Mouse (Mus musculus): ENCODE measurements at regions not wholly inside any gene's neighbourhood (a gene's known extent, or its start where the extent isn't known, plus 50 kb on each side); places are given as distances from the start of the nearest gene placed in this dataset.

DNA sequence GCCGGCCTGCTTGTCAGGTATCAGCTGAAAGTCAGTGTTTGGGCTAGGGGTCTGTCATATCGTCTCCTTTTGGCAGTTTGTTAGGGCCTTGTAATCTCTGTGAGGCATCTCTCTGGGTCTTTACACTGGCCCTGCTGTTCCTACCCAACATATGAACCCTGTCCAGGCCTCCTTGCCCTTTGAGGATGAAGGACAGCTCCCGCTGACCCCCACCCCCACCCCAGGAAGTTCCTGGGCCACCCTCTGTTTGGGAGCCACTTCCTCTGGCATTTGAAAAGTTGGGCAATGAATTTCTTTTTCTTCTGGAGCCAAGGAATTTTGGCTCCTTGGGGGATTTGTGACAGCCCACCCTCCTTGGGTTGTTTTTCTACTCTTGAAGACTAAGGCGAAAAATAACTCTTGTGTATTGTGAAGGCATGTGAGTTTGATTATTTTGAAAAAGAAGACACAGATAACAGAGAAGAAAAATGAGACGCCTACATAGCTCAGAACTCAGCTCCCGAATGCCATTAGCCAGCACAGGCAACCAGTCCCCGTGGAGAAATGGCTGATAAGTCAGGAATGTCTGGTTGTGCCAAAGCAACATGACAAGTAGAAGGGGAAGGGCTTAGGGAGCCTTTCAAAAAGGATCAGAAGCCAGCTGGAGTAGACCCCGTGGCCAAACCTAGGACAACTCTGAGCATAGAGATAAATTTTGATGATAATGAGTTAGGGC lies 249.5 kb downstream of the Gm49356 start:
- Histone ChIP-seq H3K36me3 (ENCODE audit: control insufficient read depth, insufficient read depth, low read length) (no peaks in the 10 kb centered on the region), H3K27ac (ENCODE audit: insufficient read depth, low read depth, low read length) (no peak overlapping the region), H3K4me1 (ENCODE audit: control insufficient read depth, insufficient read depth, insufficient read length, low read length) (no peaks in the 10 kb centered on the region), H3K27me3 (ENCODE audit: control insufficient read depth, insufficient read depth, low read length) (no peaks in the 10 kb centered on the region), H3K4me3 (ENCODE audit: low read depth, low read length) (no peak overlapping the region)
- TF ChIP-seq POLR2A (IDR thresholded peaks at IDR 0.05; ENCODE audit: low read depth, low read length) (no peak), CTCF (IDR thresholded peaks at IDR 0.05; ENCODE audit: extremely low read depth, insufficient read length, insufficient replicate concordance, low read depth, low read length) (no peak)
- 64% methylated on average over 8 of the region's 8 CpGs for WGBS

DNA sequence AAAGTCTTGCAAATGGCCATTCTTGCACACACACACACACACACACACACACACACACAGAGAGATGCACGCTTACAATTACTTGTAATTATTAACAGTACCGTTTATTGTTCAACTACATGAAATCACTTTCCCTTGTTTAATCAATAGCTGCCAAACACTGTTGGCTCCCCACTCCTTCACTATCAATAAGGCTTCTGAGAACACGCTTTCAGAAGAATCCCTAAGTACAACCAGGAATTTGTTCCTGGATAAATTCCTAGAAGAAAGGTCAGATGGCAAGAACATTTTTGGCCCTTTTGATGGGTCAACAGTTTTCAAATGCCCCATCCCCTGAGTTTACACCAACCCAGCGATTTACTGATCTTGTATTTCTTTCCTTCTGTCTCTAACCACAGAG lies 252.5 kb downstream of the Gm49356 start:
- Histone ChIP-seq H3K4me1 (ENCODE audit: control insufficient read depth, insufficient read depth, insufficient read length, low read length) (peaks cover 2% of the 10 kb centered on the region; the same call in 1 of the 2 replicates), H3K27me3 (ENCODE audit: control insufficient read depth, insufficient read depth, low read length) (no peaks in the 10 kb centered on the region), H3K4me3 (ENCODE audit: low read depth, low read length) (no peak overlapping the region), H3K27ac (ENCODE audit: insufficient read depth, low read depth, low read length) (no peak overlapping the region), H3K36me3 (ENCODE audit: control insufficient read depth, insufficient read depth, low read length) (no peaks in the 10 kb centered on the region)
- WGBS, result 36% methylated on average over 4 of the region's 4 CpGs
- TF ChIP-seq POLR2A (IDR thresholded peaks at IDR 0.05; ENCODE audit: low read depth, low read length), result no peak
- TF ChIP-seq CTCF (IDR thresholded peaks at IDR 0.05; ENCODE audit: extremely low read depth, insufficient read length, insufficient replicate concordance, low read depth, low read length), result no peak

DNA sequence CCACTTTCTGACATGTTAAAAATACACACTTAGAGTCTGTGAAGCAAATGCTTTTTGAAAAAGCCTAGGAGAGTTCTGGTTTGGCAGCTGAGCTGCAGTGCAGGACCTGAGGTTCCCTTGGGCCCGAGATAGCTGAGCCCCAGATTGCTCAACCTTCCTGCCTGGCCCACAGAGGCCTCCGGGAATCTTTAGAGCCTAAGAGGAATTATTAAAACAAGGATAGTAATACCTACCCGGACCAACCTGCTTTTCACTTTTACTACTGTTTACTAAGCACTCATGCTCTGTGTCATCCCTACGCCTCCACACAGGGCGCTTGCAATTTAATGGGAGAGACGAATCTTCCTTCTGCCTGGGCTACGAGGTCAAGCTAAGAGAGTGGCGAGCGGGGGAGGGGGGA lies 253.4 kb downstream of the Gm49356 start:
- H3K36me3 ChIP-seq (ENCODE audit: control insufficient read depth, insufficient read depth, low read length), result no peaks in the 10 kb centered on the region
- H3K4me3 ChIP-seq (ENCODE audit: low read depth, low read length), result no peak overlapping the region
- 62% methylated on average over 9 of the region's 9 CpGs for WGBS

DNA sequence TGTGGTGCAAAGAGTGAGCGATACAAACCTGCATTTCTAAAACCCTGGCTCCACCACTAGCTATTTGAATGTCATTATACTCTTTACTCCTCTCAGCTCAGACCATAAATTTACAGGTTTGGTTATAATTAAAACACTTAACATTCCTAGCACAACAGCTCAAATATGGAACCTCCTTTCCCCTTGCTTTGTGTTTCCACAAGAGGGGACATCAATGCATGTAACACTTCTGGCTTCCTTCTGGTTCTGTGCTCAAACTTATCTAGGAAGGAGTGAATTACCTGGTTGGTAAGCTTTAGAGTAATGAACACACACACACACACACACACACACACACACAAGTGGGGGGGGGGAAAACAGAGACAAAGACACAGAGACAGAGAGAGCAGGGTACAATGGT lies 254.8 kb downstream of the Gm49356 start:
- Histone ChIP-seq H3K4me3 (ENCODE audit: low read depth, low read length) (no peak overlapping the region), H3K4me1 (ENCODE audit: control insufficient read depth, insufficient read depth, insufficient read length, low read length) (peaks cover 2% of the 10 kb centered on the region; the same call in 1 of the 2 replicates), H3K27ac (ENCODE audit: insufficient read depth, low read depth, low read length) (no peak overlapping the region), H3K36me3 (ENCODE audit: control insufficient read depth, insufficient read depth, low read length) (no peaks in the 10 kb centered on the region), H3K27me3 (ENCODE audit: control insufficient read depth, insufficient read depth, low read length) (no peaks in the 10 kb centered on the region)
- TF ChIP-seq POLR2A (IDR thresholded peaks at IDR 0.05; ENCODE audit: low read depth, low read length), result no peak
- no peak for TF ChIP-seq CTCF (IDR thresholded peaks at IDR 0.05; ENCODE audit: extremely low read depth, insufficient read length, insufficient replicate concordance, low read depth, low read length)
- WGBS, result 94% methylated on average over 1 of the region's 1 CpGs

More for the DNA sequence above, 253.4 kb downstream of the Gm49356 start:
- Histone ChIP-seq H3K27me3 (ENCODE audit: control insufficient read depth, insufficient read depth, low read length) (no peaks in the 10 kb centered on the region), H3K4me1 (ENCODE audit: control insufficient read depth, insufficient read depth, insufficient read length, low read length) (peaks cover 2% of the 10 kb centered on the region; the same call in 1 of the 2 replicates), H3K27ac (ENCODE audit: insufficient read depth, low read depth, low read length) (no peak overlapping the region)
- no peak for TF ChIP-seq CTCF (IDR thresholded peaks at IDR 0.05; ENCODE audit: extremely low read depth, insufficient read length, insufficient replicate concordance, low read depth, low read length)

DNA sequence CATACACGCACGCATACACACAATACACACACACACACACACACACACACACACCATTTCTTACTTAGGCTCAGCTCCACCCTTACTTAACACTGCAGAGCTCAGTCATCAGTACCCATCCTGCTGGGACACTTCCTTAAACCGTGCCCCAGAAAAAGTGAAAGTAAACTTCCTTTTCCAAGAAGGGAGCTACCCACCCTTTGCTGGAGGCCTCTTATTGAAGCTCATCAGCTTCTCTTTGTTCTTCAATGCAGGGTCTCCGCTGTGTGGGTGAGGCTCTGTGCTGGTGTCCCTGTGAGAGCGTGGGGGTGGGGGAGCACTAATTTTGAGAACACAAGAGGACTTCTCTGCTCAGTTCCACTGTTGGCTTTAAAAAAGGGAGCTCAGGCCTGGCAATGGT lies 256.6 kb downstream of the Gm49356 start:
- Histone ChIP-seq H3K27ac (ENCODE audit: insufficient read depth, low read depth, low read length) (no peak overlapping the region), H3K27me3 (ENCODE audit: control insufficient read depth, insufficient read depth, low read length) (no peaks in the 10 kb centered on the region), H3K4me1 (ENCODE audit: control insufficient read depth, insufficient read depth, insufficient read length, low read length) (peaks cover 2% of the 10 kb centered on the region; the same call in 1 of the 2 replicates), H3K36me3 (ENCODE audit: control insufficient read depth, insufficient read depth, low read length) (no peaks in the 10 kb centered on the region), H3K4me3 (ENCODE audit: low read depth, low read length) (no peak overlapping the region)
- WGBS, result 52% methylated on average over 5 of the region's 5 CpGs
- TF ChIP-seq CTCF (IDR thresholded peaks at IDR 0.05; ENCODE audit: extremely low read depth, insufficient read length, insufficient replicate concordance, low read depth, low read length) (no peak), POLR2A (IDR thresholded peaks at IDR 0.05; ENCODE audit: low read depth, low read length) (no peak)

DNA sequence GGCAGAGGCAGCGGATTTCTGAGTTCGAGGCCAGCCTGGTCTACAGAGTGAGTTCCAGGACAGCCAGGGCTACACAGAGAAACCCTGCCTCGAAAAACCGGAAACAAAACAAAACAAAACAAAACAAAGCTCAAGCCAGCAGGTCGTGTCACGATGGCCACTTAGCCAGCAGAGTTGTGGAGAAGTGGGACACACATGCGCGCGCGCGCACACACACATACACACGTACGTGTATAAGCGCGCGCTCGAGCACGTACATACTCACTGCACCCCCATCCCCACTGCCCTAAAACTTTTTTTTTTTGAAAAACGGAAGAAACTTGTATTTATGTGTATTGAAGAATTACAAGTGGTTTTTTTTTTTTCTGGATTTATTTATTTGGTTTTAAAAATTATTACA lies 257.0 kb downstream of the Gm49356 start:
- H3K27ac ChIP-seq (ENCODE audit: insufficient read depth, low read depth, low read length), result no peak overlapping the region
- WGBS, result 90% methylated on average over 19 of the region's 19 CpGs

DNA sequence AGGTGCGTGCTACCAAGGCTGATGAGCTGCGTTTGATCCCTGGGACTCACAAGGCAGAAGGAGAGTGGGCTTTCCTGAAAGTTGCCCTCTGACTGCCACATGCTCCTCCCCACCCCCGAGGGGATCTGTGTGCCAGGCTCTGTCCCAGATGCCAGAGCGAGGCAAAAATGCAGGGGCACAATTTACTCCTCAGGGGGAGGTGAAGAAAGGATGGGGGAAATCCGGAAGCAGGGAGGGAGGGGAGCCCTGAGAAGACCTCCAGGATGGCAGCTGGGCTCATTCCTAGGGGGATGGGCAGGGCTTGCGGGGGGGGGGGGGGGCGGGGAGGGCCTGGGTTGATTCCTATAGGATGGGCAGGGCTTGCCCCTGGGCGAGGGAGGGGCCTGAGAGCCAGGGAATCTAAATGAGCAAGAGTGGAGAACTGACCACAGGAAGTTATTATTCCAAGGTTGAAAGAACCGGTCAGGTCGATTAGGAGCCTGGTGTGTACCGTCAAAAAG lies 257.5 kb downstream of the Gm49356 start:
- Histone ChIP-seq H3K4me3 (ENCODE audit: low read depth, low read length) (no peak overlapping the region), H3K4me1 (ENCODE audit: control insufficient read depth, insufficient read depth, insufficient read length, low read length) (peaks cover 2% of the 10 kb centered on the region; the same call in 1 of the 2 replicates), H3K36me3 (ENCODE audit: control insufficient read depth, insufficient read depth, low read length) (no peaks in the 10 kb centered on the region), H3K27ac (ENCODE audit: insufficient read depth, low read depth, low read length) (no peak overlapping the region), H3K27me3 (ENCODE audit: control insufficient read depth, insufficient read depth, low read length) (no peaks in the 10 kb centered on the region)
- WGBS, result 55% methylated on average over 11 of the region's 11 CpGs
- no peak for TF ChIP-seq CTCF (IDR thresholded peaks at IDR 0.05; ENCODE audit: extremely low read depth, insufficient read length, insufficient replicate concordance, low read depth, low read length)
- TF ChIP-seq POLR2A (IDR thresholded peaks at IDR 0.05; ENCODE audit: low read depth, low read length), result no peak

More for the DNA sequence above, 257.0 kb downstream of the Gm49356 start:
- Histone ChIP-seq H3K4me1 (ENCODE audit: control insufficient read depth, insufficient read depth, insufficient read length, low read length) (peaks cover 2% of the 10 kb centered on the region; the same call in 1 of the 2 replicates), H3K27me3 (ENCODE audit: control insufficient read depth, insufficient read depth, low read length) (no peaks in the 10 kb centered on the region), H3K36me3 (ENCODE audit: control insufficient read depth, insufficient read depth, low read length) (no peaks in the 10 kb centered on the region), H3K4me3 (ENCODE audit: low read depth, low read length) (no peak overlapping the region)
- TF ChIP-seq CTCF (IDR thresholded peaks at IDR 0.05; ENCODE audit: extremely low read depth, insufficient read length, insufficient replicate concordance, low read depth, low read length) (no peak), POLR2A (IDR thresholded peaks at IDR 0.05; ENCODE audit: low read depth, low read length) (no peak)

All from small intestine, adult 2 months (tissue).